Mouse (Mus musculus): ENCODE results near the gene Gm5447. TPM values are rescaled to one million over a fixed set of nuclear protein-coding genes. Genes with fewer than 3 reads are reported as not detected.

Gm5447 gene
- polyA plus RNA-seq, 1 experiment from 2014 or later: 0.18 TPM

- no peak overlapping the region for H3K4me3 ChIP-seq (replicated peaks)
- H3K27me3 ChIP-seq: no peaks in the 10 kb centered on the region
- H3K9ac ChIP-seq: 0 out of 2 replicates have a peak overlapping the region, but pooled peaks have one; percentile 3
- peak overlapping the region; percentile 31; the same call in 1 of the 2 replicates for H3K27ac ChIP-seq
- H3K9me3 ChIP-seq: no peaks in the 10 kb centered on the region
- H3K4me1 ChIP-seq: peaks cover 16% of the 10 kb centered on the region
- 13% methylated on average over 10 of the region's 10 CpGs for WGBS
- peak; percentile 70 for ATAC-seq (ENCODE audit: low FRiP score)
- H3K4me2 ChIP-seq: peak overlapping the region; percentile 45
- H3K36me3 ChIP-seq (replicated peaks): no peaks in the 10 kb centered on the region
These were observed 7.5 kb upstream of the Gm5447 start for GRCm38 (mm10) chr13:30966507-30966911.

DNA sequence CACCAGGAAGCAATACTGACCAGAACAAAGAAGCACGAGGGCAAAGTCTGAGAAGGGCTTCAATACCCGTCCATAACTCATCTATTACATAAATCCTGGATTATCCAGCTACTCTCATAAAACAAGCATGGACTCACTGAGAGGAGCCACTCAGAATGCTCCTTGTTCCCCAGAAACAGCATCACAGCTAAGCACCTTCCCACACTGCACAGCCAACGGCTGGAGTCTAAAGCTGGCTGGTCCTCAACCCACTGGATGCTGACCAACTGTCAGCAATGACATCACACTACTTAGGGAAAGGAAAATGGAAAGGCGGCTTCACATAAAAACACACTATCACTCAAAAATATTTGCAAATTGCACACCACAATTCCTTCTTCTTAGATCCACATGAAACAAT lies 5.7 kb upstream of the Gm5447 start:
- Histone ChIP-seq H3K9me3 (no peaks in the 10 kb centered on the region), H3K4me1 (peaks cover 16% of the 10 kb centered on the region), H3K27ac (no peak overlapping the region), H3K4me2 (no peak overlapping the region), H3K27me3 (no peaks in the 10 kb centered on the region), H3K4me3 (replicated peaks) (no peak overlapping the region), H3K36me3 (replicated peaks) (no peaks in the 10 kb centered on the region), H3K9ac (no peak overlapping the region)
- WGBS: 67% methylated on average over 4 of the region's 4 CpGs
- ATAC-seq (ENCODE audit: low FRiP score): no peak

- no peak for ATAC-seq (ENCODE audit: low FRiP score)
- whole genome bisulfite sequencing: 97% methylated on average over 3 of the region's 3 CpGs
- no peak overlapping the region for H3K27ac ChIP-seq
- H3K4me3 ChIP-seq (replicated peaks): no peak overlapping the region
- no peaks in the 10 kb centered on the region for H3K36me3 ChIP-seq (replicated peaks)
- H3K27me3 ChIP-seq: no peaks in the 10 kb centered on the region
- peaks cover 21% of the 10 kb centered on the region for H3K4me1 ChIP-seq
- no peak overlapping the region for H3K4me2 ChIP-seq
- no peak overlapping the region for H3K9ac ChIP-seq
- H3K9me3 ChIP-seq: no peaks in the 10 kb centered on the region
These were observed 3.0 kb upstream of the Gm5447 start for GRCm38 (mm10) chr13:30971047-30971446.

GRCm38 (mm10) chr13:30972102-30972501 lies 1.9 kb upstream of the Gm5447 start:
- H3K9ac ChIP-seq: no peak overlapping the region
- H3K4me1 ChIP-seq: peaks cover 11% of the 10 kb centered on the region
- H3K4me3 ChIP-seq (replicated peaks): no peak overlapping the region
- H3K9me3 ChIP-seq: no peaks in the 10 kb centered on the region
- no peaks in the 10 kb centered on the region for H3K36me3 ChIP-seq (replicated peaks)
- 96% methylated on average over 2 of the region's 2 CpGs for WGBS
- no peak overlapping the region for H3K4me2 ChIP-seq
- H3K27me3 ChIP-seq: no peaks in the 10 kb centered on the region
- H3K27ac ChIP-seq: no peak overlapping the region
- no peak for ATAC-seq (ENCODE audit: low FRiP score)

GRCm38 (mm10) chr13:30974247-30974630 lies 235 bp downstream of the Gm5447 start:
- WGBS: 20% methylated on average over 5 of the region's 5 CpGs
- peak; percentile 71 for ATAC-seq (ENCODE audit: low FRiP score)
- H3K4me2 ChIP-seq: peak overlapping the region; percentile 69
- peak overlapping the region; percentile 80; the same call in 1 of the 2 replicates for H3K27ac ChIP-seq
- no peaks in the 10 kb centered on the region for H3K36me3 ChIP-seq (replicated peaks)
- H3K9ac ChIP-seq: peak overlapping the region; percentile 83
- peak overlapping the region; percentile 87 for H3K4me3 ChIP-seq (replicated peaks)
- peaks cover 8% of the 10 kb centered on the region for H3K4me1 ChIP-seq
- H3K9me3 ChIP-seq: no peaks in the 10 kb centered on the region
- no peaks in the 10 kb centered on the region for H3K27me3 ChIP-seq

DNA sequence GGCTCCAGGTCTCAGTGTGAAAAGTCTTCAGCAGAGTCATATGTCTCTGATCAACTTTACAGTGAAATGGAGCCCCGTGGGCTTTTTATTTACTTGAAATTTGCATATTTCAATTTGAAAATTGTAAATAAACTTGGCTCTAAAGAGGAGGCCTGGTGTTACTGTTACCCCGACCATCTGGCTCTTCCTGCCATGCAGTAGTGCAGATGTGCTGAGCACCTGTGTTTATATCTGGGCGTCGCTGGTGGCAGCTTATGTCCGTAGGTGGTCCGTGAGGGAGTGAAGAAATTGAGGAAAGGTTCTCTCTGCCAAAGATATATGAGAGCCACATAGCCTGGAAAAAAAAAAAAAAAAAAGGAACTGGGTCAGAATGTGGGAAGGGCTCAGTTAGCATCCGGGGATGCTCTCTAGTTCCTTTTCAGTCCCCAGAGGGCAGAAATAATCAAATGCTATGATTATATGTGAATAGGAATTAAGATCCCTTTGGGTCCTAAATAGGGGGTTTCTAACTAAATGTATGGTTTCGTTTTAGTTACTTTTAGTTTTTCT lies 2.6 kb downstream of the Gm5447 start:
- no peak overlapping the region for H3K27ac ChIP-seq
- H3K4me1 ChIP-seq: peaks cover 5% of the 10 kb centered on the region
- H3K9me3 ChIP-seq: no peaks in the 10 kb centered on the region
- no peaks in the 10 kb centered on the region for H3K36me3 ChIP-seq (replicated peaks)
- no peak for ATAC-seq (ENCODE audit: low FRiP score)
- no peak overlapping the region for H3K4me3 ChIP-seq (replicated peaks)
- H3K9ac ChIP-seq: no peak overlapping the region
- no peaks in the 10 kb centered on the region for H3K27me3 ChIP-seq
- no peak overlapping the region for H3K4me2 ChIP-seq
- 69% methylated on average over 8 of the region's 8 CpGs for WGBS

GRCm38 (mm10) chr13:30978224-30978623 lies 4.2 kb downstream of the Gm5447 start:
- 46% methylated on average over 4 of the region's 4 CpGs for WGBS
- Histone ChIP-seq H3K27ac (no peak overlapping the region), H3K36me3 (replicated peaks) (no peaks in the 10 kb centered on the region), H3K4me3 (replicated peaks) (no peak overlapping the region), H3K9me3 (no peaks in the 10 kb centered on the region), H3K4me2 (no peak overlapping the region), H3K27me3 (no peaks in the 10 kb centered on the region), H3K4me1 (peaks cover 5% of the 10 kb centered on the region), H3K9ac (no peak overlapping the region)
- ATAC-seq (ENCODE audit: low FRiP score): no peak

- H3K4me3 ChIP-seq (replicated peaks): no peak overlapping the region
- H3K9ac ChIP-seq: no peak overlapping the region
- H3K4me2 ChIP-seq: no peak overlapping the region
- no peak overlapping the region for H3K27ac ChIP-seq
- no peaks in the 10 kb centered on the region for H3K9me3 ChIP-seq
- no peak for ATAC-seq (ENCODE audit: low FRiP score)
- H3K36me3 ChIP-seq (replicated peaks): no peaks in the 10 kb centered on the region
- WGBS: 81% methylated on average over 1 of the region's 1 CpGs
- H3K27me3 ChIP-seq: peaks cover 13% of the 10 kb centered on the region; the same call in 1 of the 2 replicates
- peaks cover 13% of the 10 kb centered on the region; the same call in 1 of the 2 replicates for H3K4me1 ChIP-seq
These were observed 7.7 kb downstream of the Gm5447 start for GRCm38 (mm10) chr13:30981666-30982065.

GRCm38 (mm10) chr13:30985275-30985597 lies 11.2 kb downstream of the Gm5447 start:
- no peaks in the 10 kb centered on the region for H3K36me3 ChIP-seq (replicated peaks)
- 27% methylated on average over 13 of the region's 13 CpGs for WGBS
- peak overlapping the region; percentile 54 for H3K4me2 ChIP-seq
- H3K27ac ChIP-seq: no peak overlapping the region
- peaks cover 13% of the 10 kb centered on the region; the same call in 1 of the 2 replicates for H3K4me1 ChIP-seq
- H3K9me3 ChIP-seq: no peaks in the 10 kb centered on the region
- H3K27me3 ChIP-seq: peaks cover 25% of the 10 kb centered on the region
- peak overlapping the region; percentile 30 for H3K4me3 ChIP-seq (replicated peaks)
- H3K9ac ChIP-seq: no peak overlapping the region; the same call in 1 of the 2 replicates
- no peak for ATAC-seq (ENCODE audit: low FRiP score)

DNA sequence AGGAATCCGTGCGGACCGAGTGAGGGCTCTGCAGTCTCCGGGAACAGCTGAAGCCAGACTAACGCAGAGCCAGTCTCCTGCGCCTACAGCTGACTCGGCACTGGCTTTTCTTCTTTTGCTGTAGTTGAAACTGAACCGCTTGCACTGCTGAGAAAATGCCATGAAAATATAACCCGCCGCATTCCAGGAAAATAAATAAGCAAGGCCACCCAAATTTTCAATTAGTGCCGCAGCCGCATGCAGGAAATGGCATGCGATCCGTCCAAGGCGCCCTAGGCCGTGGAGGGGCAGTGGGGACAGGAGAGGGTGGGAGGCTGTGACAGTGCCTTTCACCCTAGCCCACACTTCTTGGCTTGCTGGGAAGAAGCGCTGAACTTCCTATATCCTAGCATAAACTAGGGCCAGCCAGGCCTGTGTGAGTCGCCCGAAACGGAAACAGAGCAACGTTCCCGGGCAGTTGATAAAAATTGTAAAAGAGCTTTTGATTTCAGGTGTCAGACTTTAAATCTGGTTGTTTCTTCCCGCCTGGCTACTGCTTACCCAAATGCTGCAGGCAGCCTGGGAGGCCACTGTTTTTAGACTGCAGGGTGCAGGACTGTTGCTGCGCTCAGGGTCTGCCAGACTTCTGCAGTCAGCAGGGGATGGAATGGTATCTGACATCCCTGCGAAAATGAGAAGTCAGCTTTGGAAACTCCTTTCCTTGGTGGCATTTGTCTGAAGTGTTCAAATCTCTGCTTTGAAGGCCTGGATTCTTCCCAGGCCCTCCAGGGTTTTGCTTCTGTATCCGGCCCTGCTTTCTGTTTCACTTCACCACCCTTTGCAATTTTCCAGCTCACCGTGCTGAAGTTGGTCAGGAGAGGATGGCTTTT lies 11.8 kb downstream of the Gm5447 start:
- WGBS: 22% methylated on average over 27 of the region's 27 CpGs

DNA sequence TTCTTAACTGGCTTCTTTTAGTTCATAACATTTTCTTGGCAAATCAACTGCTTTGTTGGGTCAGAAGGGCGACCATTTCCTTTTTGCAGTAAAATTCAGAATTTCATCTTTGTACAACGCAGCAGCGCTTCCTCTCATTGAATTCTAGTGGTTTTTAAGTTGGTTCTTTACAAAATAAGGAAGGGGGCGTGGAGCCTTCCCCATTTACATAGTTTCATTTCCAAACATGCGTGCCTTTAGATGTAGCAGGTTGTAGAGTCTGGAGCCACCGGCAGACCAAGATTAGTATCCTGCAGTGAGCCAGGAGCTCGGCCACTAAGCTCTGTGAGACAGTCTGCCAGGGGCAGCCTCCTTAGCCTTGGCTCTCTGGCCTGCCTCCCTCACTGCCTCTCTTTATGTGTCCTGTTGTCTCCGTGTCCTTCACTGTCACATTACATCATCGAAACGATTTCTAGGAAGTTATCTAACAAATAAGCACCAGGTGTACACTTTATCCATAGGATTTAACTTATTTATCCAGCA lies 13.0 kb downstream of the Gm5447 start:
- no peak for ATAC-seq (ENCODE audit: low FRiP score)
- H3K27ac ChIP-seq: no peak overlapping the region
- H3K4me1 ChIP-seq: peaks cover 13% of the 10 kb centered on the region; the same call in 1 of the 2 replicates
- H3K4me2 ChIP-seq: no peak overlapping the region
- no peaks in the 10 kb centered on the region for H3K36me3 ChIP-seq (replicated peaks)
- 65% methylated on average over 10 of the region's 10 CpGs for WGBS
- H3K4me3 ChIP-seq (replicated peaks): no peak overlapping the region
- H3K9ac ChIP-seq: no peak overlapping the region
- H3K9me3 ChIP-seq: no peaks in the 10 kb centered on the region
- H3K27me3 ChIP-seq: peaks cover 30% of the 10 kb centered on the region

More for the DNA sequence above, 11.8 kb downstream of the Gm5447 start:
- H3K9me3 ChIP-seq: no peaks in the 10 kb centered on the region
- H3K9ac ChIP-seq: no peak overlapping the region; the same call in 1 of the 2 replicates
- peak overlapping the region; percentile 30 for H3K4me3 ChIP-seq (replicated peaks)
- H3K36me3 ChIP-seq (replicated peaks): no peaks in the 10 kb centered on the region
- peaks cover 13% of the 10 kb centered on the region; the same call in 1 of the 2 replicates for H3K4me1 ChIP-seq
- peak overlapping the region; percentile 54 for H3K4me2 ChIP-seq
- peak; percentile 68; the same call in 1 of the 2 replicates for ATAC-seq (ENCODE audit: low FRiP score)
- H3K27me3 ChIP-seq: peaks cover 25% of the 10 kb centered on the region
- no peak overlapping the region for H3K27ac ChIP-seq

DNA sequence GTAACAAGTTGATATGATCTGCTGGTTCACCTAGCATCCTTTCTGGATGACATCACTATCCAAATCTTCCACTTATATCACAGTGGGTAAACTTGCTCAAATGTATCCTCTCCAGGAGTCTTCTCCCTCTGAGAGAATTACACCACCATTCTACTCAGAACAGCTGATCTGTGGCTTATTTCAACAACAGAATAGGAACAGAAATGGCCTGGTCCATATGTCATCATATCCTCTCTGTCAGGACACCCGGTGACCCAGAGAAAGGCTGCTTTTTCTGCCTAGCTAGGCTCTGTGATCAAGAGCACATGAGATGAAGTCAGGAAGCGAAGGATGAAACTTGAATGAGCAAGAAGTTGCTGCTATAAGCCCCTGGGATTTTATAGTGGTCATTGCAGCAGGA lies 13.7 kb downstream of the Gm5447 start:
- Histone ChIP-seq H3K27ac (no peak overlapping the region), H3K9me3 (no peaks in the 10 kb centered on the region), H3K27me3 (peaks cover 30% of the 10 kb centered on the region), H3K4me2 (no peak overlapping the region), H3K4me3 (replicated peaks) (no peak overlapping the region), H3K36me3 (replicated peaks) (no peaks in the 10 kb centered on the region), H3K4me1 (peaks cover 13% of the 10 kb centered on the region; the same call in 1 of the 2 replicates), H3K9ac (no peak overlapping the region)
- no peak for ATAC-seq (ENCODE audit: low FRiP score)
- 85% methylated on average over 2 of the region's 2 CpGs for WGBS
